Mouse (Mus musculus) cerebellum, postnatal 4 days (tissue): ENCODE data around the gene Ifna5.
"Not testable (repeated sequence)": the region's sequence is repeated elsewhere in the genome, so short reads cannot be mapped to it uniquely, and the experiment has no call there.

Source experiments
- DNase-seq, 2 experiments: peaks; one replicate each; pipeline ENCODE4 v3.0.0; 2022; ENCODE audit warnings: low spot score in 2 of 2, mixed read lengths in 1 of 2

The Ifna5 gene

DNA sequence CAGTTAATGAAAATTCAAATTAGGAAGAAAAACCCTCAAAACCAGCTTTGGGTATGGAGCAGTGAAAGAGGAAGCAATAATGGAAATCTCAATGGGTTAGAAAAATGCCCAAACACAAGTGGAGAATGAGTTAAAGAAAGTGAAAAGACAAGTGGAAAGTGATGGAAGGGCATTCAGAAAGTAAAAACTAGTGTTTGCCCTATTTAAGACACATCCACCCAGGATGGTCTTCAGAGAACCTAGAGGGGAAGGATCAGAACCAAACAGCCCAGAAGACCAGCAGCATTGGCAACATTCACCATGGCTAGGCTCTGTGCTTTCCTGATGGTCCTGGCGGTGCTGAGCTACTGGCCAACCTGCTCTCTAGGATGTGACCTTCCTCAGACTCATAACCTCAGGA is at the start of gene Ifna5:
TSS of gene Ifna5 (plus strand) at position 301 of the 400 bp plus-strand sequence.
- DNase-seq, result not testable (repeated sequence)

DNA sequence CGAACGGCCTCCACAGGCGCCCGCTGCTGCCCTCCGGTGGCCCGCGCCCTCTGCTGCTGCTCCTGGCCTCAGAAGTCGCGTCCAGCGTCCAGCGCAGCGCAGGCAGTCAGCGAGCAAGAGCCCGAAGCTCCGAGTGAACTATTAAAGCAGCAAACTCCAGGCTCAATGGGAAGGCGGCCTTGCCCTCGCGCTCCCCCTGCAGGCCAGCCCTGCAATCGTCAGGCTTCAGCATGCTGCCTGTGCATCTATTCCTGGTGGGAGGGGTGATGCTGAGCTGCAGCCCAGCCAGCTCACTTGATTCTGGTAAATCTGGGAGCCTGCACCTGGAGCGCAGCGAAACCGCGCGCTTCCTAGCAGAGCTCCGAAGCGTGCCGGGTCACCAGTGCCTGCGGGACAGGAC is 46.9 kb upstream of the Ifna5 start, which contains the start of gene Gm13277:
TSS of gene Gm13277 (plus strand) at position 231 of the 400 bp plus-strand sequence.
- peak; percentile 29 to 69 for DNase-seq

DNA sequence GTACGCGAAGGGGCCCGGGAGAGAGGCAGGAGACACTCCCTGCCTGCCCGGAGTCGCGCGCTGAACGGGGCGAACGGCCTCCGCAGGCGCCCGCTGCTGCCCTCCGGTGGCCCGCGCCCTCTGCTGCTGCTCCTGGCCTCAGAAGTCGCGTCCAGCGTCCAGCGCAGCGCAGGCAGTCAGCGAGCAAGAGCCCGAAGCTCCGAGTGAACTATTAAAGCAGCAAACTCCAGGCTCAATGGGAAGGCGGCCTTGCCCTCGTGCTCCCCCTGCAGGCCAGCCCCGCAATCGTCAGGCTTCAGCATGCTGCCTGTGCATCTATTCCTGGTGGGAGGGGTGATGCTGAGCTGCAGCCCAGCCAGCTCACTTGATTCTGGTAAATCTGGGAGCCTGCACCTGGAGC is 44.1 kb upstream of the Ifna5 start, which contains the start of gene Gm13278:
TSS of gene Gm13278 (plus strand) at position 301 of the 400 bp plus-strand sequence.
- not testable (repeated sequence) for DNase-seq

DNA sequence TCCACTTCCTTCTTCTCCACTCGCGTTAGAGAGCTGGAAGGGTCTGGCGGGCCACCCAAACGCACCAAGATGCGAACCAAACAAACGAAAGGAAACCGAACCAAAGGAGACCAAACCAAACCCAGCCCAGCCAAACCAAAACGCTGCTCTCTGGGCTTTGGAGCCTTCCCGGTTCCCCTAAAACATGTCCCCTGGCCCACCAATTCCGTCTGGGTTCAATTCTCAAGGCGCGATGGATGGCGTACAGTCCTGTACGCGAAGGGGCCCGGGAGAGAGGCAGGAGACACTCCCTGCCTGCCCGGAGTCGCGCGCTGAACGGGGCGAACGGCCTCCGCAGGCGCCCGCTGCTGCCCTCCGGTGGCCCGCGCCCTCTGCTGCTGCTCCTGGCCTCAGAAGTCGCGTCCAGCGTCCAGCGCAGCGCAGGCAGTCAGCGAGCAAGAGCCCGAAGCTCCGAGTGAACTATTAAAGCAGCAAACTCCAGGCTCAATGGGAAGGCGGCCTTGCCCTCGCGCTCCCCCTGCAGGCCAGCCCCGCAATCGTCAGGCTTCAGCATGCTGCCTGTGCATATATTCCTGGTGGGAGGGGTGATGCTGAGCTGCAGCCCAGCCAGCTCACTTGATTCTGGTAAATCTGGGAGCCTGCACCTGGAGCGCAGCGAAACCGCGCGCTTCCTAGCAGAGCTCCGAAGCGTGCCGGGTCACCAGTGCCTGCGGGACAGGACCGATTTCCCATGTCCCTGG is 41.2 kb upstream of the Ifna5 start, which contains the start of gene Gm13275:
TSS of gene Gm13275 (plus strand) at position 552 of the 740 bp plus-strand sequence.
- DNase-seq, result peak; percentile 42 to 64

DNA sequence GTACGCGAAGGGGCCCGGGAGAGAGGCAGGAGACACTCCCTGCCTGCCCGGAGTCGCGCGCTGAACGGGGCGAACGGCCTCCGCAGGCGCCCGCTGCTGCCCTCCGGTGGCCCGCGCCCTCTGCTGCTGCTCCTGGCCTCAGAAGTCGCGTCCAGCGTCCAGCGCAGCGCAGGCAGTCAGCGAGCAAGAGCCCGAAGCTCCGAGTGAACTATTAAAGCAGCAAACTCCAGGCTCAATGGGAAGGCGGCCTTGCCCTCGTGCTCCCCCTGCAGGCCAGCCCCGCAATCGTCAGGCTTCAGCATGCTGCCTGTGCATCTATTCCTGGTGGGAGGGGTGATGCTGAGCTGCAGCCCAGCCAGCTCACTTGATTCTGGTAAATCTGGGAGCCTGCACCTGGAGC is 38.2 kb upstream of the Ifna5 start, which contains the start of gene Gm13279:
TSS of gene Gm13279 (plus strand) at position 301 of the 400 bp plus-strand sequence.
- DNase-seq, result not testable (repeated sequence)

DNA sequence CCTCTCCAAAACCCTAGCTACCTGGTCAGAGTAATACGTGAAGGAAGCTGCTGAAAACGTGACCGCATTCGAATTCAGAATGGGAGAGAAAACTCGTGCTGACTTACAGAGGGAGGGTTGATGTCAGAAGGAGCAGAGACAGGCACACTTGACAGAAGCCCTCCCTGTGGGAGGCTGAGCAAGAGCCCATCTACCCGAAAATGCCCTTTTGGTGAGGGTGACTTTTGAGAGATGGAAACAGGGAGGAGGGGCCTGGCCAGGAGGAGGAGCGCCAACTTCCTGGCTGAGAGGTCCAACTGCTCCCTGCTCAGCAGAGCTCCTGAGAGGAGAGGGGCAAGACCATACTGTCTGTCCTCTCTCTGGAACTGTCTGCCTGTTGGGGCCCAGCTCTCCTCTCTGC is 36.0 kb upstream of the Ifna5 start, which contains the start of gene Gm13285:
TSS of gene Gm13285 (plus strand) at position 301 of the 400 bp plus-strand sequence.
- DNase-seq, result not testable (repeated sequence)

DNA sequence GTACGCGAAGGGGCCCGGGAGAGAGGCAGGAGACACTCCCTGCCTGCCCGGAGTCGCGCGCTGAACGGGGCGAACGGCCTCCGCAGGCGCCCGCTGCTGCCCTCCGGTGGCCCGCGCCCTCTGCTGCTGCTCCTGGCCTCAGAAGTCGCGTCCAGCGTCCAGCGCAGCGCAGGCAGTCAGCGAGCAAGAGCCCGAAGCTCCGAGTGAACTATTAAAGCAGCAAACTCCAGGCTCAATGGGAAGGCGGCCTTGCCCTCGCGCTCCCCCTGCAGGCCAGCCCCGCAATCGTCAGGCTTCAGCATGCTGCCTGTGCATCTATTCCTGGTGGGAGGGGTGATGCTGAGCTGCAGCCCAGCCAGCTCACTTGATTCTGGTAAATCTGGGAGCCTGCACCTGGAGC is 32.4 kb upstream of the Ifna5 start, which contains the start of gene Gm13287:
TSS of gene Gm13287 (plus strand) at position 301 of the 400 bp plus-strand sequence.
- DNase-seq, result not testable (repeated sequence)

DNA sequence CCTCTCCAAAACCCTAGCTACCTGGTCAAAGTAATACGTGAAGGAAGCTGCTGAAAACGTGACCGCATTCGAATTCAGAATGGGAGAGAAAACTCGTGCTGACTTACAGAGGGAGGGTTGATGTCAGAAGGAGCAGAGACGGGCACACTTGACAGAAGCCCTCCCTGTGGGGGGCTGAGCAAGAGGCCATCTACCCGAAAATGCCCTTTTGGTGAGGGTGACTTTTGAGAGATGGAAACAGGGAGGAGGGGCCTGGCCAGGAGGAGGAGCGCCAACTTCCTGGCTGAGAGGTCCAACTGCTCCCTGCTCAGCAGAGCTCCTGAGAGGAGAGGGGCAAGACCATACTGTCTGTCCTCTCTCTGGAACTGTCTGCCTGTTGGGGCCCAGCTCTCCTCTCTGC is 30.1 kb upstream of the Ifna5 start, which contains the start of gene Gm13288:
TSS of gene Gm13288 (plus strand) at position 301 of the 400 bp plus-strand sequence.
- DNase-seq, result not testable (repeated sequence)

DNA sequence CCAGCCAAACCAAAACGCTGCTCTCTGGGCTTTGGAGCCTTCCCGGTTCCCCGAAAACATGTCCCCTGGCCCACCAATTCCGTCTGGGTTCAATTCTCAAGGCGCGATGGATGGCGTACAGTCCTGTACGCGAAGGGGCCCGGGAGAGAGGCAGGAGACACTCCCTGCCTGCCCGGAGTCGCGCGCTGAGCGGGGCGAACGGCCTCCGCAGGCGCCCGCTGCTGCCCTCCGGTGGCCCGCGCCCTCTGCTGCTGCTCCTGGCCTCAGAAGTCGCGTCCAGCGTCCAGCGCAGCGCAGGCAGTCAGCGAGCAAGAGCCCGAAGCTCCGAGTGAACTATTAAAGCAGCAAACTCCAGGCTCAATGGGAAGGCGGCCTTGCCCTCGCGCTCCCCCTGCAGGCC is 29.6 kb upstream of the Ifna5 start:
- peak in 1 of 2 experiments; percentile 7 for DNase-seq

DNA sequence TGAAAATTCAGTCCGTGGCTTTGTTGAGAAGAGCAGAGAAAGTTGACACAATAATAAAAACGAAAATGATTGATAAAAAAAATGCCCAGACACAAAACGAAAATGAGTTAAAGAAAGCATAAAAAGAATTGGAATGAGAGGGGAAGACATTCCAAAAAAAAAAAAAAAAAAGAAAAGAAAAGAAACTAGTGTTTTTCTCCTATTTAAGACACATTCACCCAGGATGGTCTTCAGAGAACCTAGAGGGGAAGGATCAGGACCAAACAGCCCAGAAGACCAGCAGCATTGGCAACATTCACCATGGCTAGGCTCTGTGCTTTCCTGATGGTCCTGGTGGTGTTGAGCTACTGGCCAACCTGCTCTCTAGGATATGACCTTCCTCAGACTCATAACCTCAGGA is 19.4 kb upstream of the Ifna5 start, which contains the start of gene Ifna7:
TSS of gene Ifna7 (plus strand) at position 301 of the 400 bp plus-strand sequence.
- no peak for DNase-seq

DNA sequence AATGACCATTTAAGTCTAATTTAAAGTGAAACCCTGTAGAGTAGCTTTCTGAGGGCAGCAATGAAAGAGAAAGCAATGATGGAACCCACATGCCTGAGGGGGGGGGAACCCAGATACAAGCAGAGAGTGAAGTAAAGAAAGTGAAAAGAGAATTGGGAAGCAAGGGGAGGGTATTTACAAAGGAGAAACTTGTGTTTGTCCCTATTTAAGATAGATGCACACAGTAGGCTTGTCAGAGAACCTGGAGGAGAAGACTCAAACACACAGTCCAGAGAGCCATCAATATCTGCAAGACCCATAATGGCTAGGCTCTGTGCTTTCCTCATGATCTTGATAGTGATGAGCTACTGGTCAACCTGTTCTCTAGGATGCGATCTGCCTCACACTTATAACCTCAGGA is 15.7 kb upstream of the Ifna5 start, which contains the start of gene Ifna11:
TSS of gene Ifna11 (plus strand) at position 301 of the 400 bp plus-strand sequence.
- no peak for DNase-seq

DNA sequence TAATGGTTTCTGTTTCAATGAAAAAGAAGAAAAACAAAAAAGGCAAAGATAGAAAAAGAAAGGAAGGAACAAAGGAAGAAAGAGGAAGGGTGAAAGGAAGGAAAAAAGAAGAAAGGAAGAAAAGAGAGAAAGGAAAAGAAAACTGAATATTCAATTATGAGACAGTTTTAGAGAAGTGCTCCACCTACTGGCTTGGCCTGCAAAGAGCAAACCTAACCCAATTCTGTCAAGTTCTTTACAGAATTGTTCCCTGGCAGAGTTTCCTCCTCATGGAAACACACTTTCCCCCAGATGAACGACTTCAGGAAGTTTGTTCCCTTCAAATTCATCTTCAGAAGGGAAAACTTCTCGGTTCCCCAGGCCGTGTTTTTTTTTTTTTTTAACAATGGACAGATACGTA is 12.3 kb upstream of the Ifna5 start:
- peak in 1 of 2 experiments; percentile 8 for DNase-seq

DNA sequence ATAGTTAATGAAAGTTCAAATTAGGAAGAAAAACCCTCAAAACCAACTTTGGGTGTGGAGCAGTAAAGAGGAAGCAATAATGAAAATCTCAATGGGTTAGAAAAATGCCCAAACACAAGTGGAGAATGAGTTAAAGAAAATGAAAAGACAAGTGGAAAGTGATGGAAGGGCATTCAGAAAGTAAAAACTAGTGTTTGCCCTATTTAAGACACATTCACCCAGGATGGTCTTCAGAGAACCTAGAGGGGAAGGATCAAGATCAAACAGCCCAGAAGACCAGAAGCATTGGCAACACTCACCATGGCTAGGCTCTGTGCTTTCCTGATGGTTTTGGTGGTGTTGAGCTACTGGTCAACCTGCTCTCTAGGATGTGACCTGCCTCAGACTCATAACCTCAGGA is 8.2 kb upstream of the Ifna5 start, which contains the start of gene Ifna6:
TSS of gene Ifna6 (plus strand) at position 301 of the 400 bp plus-strand sequence.
- not testable (repeated sequence) for DNase-seq

DNA sequence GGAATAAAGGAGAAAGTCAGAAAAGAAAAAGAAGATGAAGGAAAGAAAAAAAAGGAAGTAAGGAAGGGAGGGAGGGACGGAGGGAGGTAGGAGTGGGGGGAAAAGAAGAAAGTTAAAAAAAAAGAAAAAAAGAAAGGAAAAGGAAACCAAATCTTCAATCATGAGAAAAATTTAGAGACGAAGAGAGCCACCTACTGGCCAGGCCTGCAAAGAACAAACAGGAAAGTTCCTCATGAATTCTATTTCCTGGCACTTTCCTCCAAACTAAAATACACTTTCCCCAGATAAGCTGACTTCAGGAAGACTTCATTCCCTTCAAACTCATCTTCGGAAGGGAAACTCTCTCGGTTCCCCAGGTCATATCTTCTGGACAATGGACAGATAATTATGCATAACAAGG is 4.8 kb upstream of the Ifna5 start:
- peak in 1 of 2 experiments; percentile 17 for DNase-seq

DNA sequence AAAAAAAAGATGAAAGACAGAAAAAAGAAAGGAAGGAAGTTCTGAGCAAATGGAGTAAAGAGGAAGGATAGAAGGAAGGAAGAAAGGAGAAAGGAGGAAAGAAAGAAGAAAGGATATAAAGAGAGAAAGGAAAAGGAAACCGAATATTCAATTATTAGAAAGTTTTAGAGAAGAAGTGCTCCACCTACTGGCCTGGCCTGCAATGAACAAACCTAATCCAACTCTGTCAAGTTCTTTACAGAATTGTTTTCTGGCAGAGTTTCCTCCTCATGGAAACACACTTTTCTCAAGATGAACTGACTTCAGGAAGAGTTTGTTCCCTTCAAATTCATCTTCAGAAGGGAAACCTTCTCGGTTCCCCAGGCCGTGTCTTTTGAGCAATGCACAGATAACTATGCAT is 3.5 kb downstream of the Ifna5 start:
- DNase-seq, result no peak

DNA sequence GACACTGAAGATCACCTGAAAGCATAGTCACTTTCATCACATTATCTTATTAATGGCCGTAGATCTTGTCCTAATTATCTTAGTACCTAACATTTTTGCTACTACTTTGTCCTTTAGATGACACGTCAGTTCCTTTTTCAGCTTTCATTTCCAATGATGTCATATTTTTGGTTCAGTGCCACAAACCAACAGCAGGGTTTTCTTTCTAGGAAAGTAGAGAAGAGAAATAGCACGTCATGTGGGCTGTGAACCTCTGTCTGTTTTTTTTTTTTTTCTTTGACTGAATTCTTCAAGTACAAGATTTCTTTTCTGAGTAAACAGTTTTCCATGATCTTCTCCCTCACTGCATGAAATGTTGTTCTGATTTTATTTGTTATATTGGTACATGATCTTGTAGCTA is 4.7 kb downstream of the Ifna5 start:
- no peak for DNase-seq

DNA sequence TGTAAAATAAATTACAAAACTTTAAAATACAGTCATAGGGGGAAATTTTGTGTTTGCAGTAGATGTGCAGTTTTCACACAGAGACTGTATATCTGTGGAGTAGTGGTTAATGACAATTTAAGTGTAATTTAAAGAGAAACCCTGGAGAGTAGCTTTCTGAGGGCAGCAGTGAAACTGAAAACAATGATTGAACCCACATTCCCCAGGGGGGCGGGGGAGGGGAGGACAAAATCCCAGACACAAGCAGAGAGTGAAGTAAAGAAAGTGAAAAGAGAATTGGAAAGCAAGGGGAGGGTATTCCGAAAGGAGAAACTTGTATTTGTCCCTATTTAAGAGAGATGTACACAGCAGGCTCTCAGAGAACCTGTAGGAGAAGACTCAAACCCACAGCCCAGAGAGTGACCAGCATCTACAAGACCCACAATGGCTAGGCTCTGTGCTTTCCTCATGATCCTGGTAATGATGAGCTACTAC is 6.2 kb downstream of the Ifna5 start, which contains the start of gene Ifna4:
TSS of gene Ifna4 (plus strand) at position 424 of the 474 bp plus-strand sequence.
- no peak for DNase-seq

DNA sequence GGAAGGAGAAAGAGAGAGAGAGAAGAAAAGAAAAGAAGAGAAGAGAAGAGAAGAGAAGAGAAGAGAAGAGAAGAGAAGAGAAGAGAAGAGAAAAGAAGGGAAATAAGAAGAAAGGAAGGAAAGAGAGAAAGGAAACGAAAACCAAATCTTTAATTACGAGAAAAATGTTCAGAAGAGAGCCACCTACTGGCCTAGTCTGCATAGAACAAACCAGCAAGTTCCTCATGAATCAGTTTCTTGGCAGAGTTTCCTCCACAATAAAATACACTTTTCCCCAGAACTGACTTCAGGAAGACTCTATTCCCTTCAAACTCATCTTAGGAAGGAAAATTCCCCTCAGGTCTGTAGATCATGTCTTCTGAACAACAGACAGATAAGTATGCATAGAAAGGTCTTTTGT is 10.0 kb downstream of the Ifna5 start:
- DNase-seq, result no peak

DNA sequence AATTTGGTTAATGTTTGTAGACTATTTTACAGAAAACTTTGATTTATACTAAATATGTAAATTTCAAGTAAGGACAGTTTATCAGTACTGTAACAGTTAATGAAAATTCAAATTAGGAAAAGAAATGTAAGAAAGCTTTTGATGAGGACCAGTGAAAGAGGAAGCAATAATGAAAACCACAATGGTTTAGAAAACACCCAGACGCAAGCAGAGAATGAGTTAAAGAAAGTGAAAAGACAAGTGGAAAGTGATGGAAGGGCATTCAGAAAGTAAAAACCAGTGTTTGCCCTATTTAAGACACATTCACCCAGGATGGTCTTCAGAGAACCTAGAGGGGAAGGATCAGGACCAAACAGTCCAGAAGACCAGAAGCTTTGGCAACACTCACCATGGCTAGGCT is 14.4 kb downstream of the Ifna5 start, which contains the start of gene Ifna1:
TSS of gene Ifna1 (plus strand) at position 390 of the 400 bp plus-strand sequence.
- DNase-seq, result no peak

DNA sequence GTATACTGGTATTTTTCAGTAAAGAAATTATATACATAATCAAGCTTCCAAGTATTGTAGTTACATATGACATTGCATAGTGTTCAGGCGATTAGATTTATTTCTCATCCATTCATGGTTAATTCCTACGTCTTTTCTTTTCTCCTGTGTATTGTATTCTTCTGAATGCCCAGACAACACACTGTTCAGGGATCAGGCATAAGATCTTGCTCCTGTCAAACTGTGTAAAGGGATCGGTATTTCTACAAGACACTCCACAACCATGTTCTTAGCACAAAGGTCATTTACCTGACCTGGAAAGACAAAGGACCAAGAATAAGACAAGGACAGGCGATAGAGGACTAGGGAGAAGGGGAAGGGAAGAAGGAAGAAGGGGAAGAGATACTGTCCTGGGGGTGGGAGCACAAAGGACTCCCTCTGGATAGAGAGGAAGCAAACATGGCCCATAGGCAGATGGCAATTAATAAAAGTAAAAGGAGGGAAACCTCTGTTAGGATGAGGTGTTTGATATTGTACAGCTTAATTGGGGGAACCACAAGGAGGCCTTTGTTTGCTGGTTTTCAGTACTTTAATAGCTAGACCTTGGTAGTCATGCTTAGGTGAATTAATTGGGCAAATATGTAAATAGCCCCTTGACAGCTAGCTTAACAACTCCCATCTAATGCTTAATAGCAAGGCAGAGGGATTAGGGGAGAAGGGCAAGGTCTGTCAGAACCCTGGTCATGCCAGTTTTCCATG is 15.9 kb downstream of the Ifna5 start:
- DNase-seq, result no peak

DNA sequence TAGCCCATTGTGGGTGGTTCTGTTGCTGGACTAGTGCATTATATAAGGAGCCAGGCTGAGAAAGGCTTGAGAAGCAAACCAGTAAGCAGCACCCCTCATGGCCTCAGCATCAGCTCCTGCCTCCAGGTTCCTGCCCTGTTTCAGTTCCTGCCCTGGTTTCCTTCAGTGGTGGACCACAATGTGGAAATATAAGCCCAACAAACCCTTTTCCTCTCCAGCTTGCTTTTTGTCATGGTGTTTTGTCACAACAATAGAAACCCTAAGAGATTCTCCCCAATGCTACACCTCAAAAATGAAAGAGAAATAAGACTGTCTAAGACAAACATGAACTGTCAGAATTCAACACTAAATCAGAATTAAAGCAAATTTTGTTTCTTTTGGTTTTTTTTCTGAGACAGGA is 23.9 kb downstream of the Ifna5 start:
- DNase-seq, result no peak

DNA sequence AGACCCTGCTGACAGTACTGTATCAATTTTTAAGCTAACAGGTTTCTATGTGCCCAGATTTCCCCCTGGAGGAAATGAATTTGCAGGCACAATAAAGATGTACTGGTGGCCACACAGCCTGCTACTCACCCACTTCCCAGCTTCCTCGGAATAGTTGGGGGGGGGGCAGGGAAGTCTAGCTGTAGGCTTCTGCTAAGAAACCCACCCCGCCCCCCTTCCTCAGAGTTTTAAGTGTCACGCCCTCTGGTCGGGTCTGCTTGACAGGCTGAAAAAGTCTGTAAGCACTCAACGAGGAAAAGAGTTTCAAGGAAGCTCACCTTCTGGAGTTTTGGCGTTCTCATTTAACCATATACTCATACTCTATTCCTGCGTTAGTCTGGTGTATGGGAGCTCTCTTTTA is 28.0 kb downstream of the Ifna5 start:
- no peak for DNase-seq
